Mouse (Mus musculus): Measurements from ENCODE around the gene Snx19. TPM values are rescaled to one million over a fixed set of nuclear protein-coding genes. Genes with fewer than 3 reads are reported as not detected.
A peak's percentile ranks its signal among the peaks of the same experiment; 100 is the strongest.

Gene Snx19
- polyA plus RNA-seq, 1 experiment from 2014 or later = 27.4 TPM

- no peak overlapping the region for H3K4me2 ChIP-seq (ENCODE audit: low read depth, low read length)
- peaks cover 18% of the 10 kb centered on the region for H3K36me3 ChIP-seq (ENCODE audit: control insufficient read depth, insufficient read depth, low read length)
- H3K9ac ChIP-seq (replicated peaks; ENCODE audit: low read depth, low read length) = no peak overlapping the region
- H3K4me3 ChIP-seq (ENCODE audit: low read depth, low read length) = no peak overlapping the region
- no peaks in the 10 kb centered on the region for H3K9me3 ChIP-seq (ENCODE audit: control insufficient read depth, low read length)
- no peak overlapping the region for H3K27ac ChIP-seq (ENCODE audit: low read depth, low read length)
- 79% methylated on average over 8 of the region's 8 CpGs for WGBS
- H3K4me1 ChIP-seq (ENCODE audit: control insufficient read depth, insufficient read depth, low read length) = no peaks in the 10 kb centered on the region
- no peak for ATAC-seq (ENCODE audit: low read depth)
- H3K27me3 ChIP-seq (ENCODE audit: control insufficient read depth, insufficient read depth, low read length) = no peaks in the 10 kb centered on the region
These were observed 33.6 kb downstream of the Snx19 start for GRCm38 (mm10) chr9:30460501-30460900.

GRCm38 (mm10) chr9:30464661-30465060, 37.8 kb downstream of the Snx19 start:
- WGBS = 90% methylated on average over 4 of the region's 4 CpGs

GRCm38 (mm10) chr9:30480043-30480442, 53.1 kb downstream of the Snx19 start:
- WGBS = 49% methylated on average over 4 of the region's 4 CpGs

More at GRCm38 (mm10) chr9:30464661-30465060, 37.8 kb downstream of the Snx19 start:
- H3K27ac ChIP-seq (ENCODE audit: low read depth, low read length) = no peak overlapping the region
- ATAC-seq (ENCODE audit: low read depth) = no peak
- H3K4me1 ChIP-seq (ENCODE audit: control insufficient read depth, insufficient read depth, low read length) = no peaks in the 10 kb centered on the region
- no peak overlapping the region for H3K9ac ChIP-seq (replicated peaks; ENCODE audit: low read depth, low read length)
- no peaks in the 10 kb centered on the region for H3K9me3 ChIP-seq (ENCODE audit: control insufficient read depth, low read length)
- no peaks in the 10 kb centered on the region for H3K27me3 ChIP-seq (ENCODE audit: control insufficient read depth, insufficient read depth, low read length)
- H3K4me3 ChIP-seq (ENCODE audit: low read depth, low read length) = no peak overlapping the region
- peaks cover 18% of the 10 kb centered on the region for H3K36me3 ChIP-seq (ENCODE audit: control insufficient read depth, insufficient read depth, low read length)
- no peak overlapping the region for H3K4me2 ChIP-seq (ENCODE audit: low read depth, low read length)

GRCm38 (mm10) chr9:30480464-30480863, 53.6 kb downstream of the Snx19 start:
- Histone ChIP-seq H3K9ac (replicated peaks; ENCODE audit: low read depth, low read length) (no peak overlapping the region), H3K36me3 (ENCODE audit: control insufficient read depth, insufficient read depth, low read length) (no peaks in the 10 kb centered on the region), H3K4me2 (ENCODE audit: low read depth, low read length) (no peak overlapping the region), H3K27ac (ENCODE audit: low read depth, low read length) (no peak overlapping the region), H3K4me1 (ENCODE audit: control insufficient read depth, insufficient read depth, low read length) (no peaks in the 10 kb centered on the region), H3K9me3 (ENCODE audit: control insufficient read depth, low read length) (no peaks in the 10 kb centered on the region), H3K27me3 (ENCODE audit: control insufficient read depth, insufficient read depth, low read length) (no peaks in the 10 kb centered on the region), H3K4me3 (ENCODE audit: low read depth, low read length) (no peak overlapping the region)
- 7% methylated on average over 6 of the region's 6 CpGs for WGBS
- peak; percentile 96 for ATAC-seq (ENCODE audit: low read depth)

More at GRCm38 (mm10) chr9:30480043-30480442, 53.1 kb downstream of the Snx19 start:
- H3K9me3 ChIP-seq (ENCODE audit: control insufficient read depth, low read length) = no peaks in the 10 kb centered on the region
- no peak overlapping the region for H3K9ac ChIP-seq (replicated peaks; ENCODE audit: low read depth, low read length)
- H3K27ac ChIP-seq (ENCODE audit: low read depth, low read length) = no peak overlapping the region
- no peak overlapping the region for H3K4me3 ChIP-seq (ENCODE audit: low read depth, low read length)
- no peaks in the 10 kb centered on the region for H3K4me1 ChIP-seq (ENCODE audit: control insufficient read depth, insufficient read depth, low read length)
- H3K27me3 ChIP-seq (ENCODE audit: control insufficient read depth, insufficient read depth, low read length) = no peaks in the 10 kb centered on the region
- H3K4me2 ChIP-seq (ENCODE audit: low read depth, low read length) = no peak overlapping the region
- no peak for ATAC-seq (ENCODE audit: low read depth)
- H3K36me3 ChIP-seq (ENCODE audit: control insufficient read depth, insufficient read depth, low read length) = no peaks in the 10 kb centered on the region

GRCm38 (mm10) chr9:30482116-30482515, 55.2 kb downstream of the Snx19 start:
- no peaks in the 10 kb centered on the region for H3K9me3 ChIP-seq (ENCODE audit: control insufficient read depth, low read length)
- no peak overlapping the region for H3K27ac ChIP-seq (ENCODE audit: low read depth, low read length)
- H3K4me2 ChIP-seq (ENCODE audit: low read depth, low read length) = no peak overlapping the region
- H3K4me3 ChIP-seq (ENCODE audit: low read depth, low read length) = no peak overlapping the region
- H3K36me3 ChIP-seq (ENCODE audit: control insufficient read depth, insufficient read depth, low read length) = no peaks in the 10 kb centered on the region
- H3K4me1 ChIP-seq (ENCODE audit: control insufficient read depth, insufficient read depth, low read length) = no peaks in the 10 kb centered on the region
- WGBS = 93% methylated on average over 4 of the region's 4 CpGs
- no peak overlapping the region for H3K9ac ChIP-seq (replicated peaks; ENCODE audit: low read depth, low read length)
- ATAC-seq (ENCODE audit: low read depth) = no peak
- H3K27me3 ChIP-seq (ENCODE audit: control insufficient read depth, insufficient read depth, low read length) = no peaks in the 10 kb centered on the region

- Histone ChIP-seq H3K4me3 (ENCODE audit: low read depth, low read length) (no peak overlapping the region), H3K4me1 (ENCODE audit: control insufficient read depth, insufficient read depth, low read length) (no peaks in the 10 kb centered on the region)
These were observed 57.3 kb downstream of the Snx19 start for GRCm38 (mm10) chr9:30484183-30484582.

GRCm38 (mm10) chr9:30485161-30485560, 58.3 kb downstream of the Snx19 start:
- ATAC-seq (ENCODE audit: low read depth) = no peak
- 91% methylated on average over 2 of the region's 2 CpGs for WGBS

More at GRCm38 (mm10) chr9:30484183-30484582, 57.3 kb downstream of the Snx19 start:
- WGBS = 93% methylated on average over 3 of the region's 3 CpGs
- H3K9ac ChIP-seq (replicated peaks; ENCODE audit: low read depth, low read length) = no peak overlapping the region
- no peak overlapping the region for H3K4me2 ChIP-seq (ENCODE audit: low read depth, low read length)
- H3K27me3 ChIP-seq (ENCODE audit: control insufficient read depth, insufficient read depth, low read length) = no peaks in the 10 kb centered on the region
- no peak for ATAC-seq (ENCODE audit: low read depth)
- no peaks in the 10 kb centered on the region for H3K9me3 ChIP-seq (ENCODE audit: control insufficient read depth, low read length)
- no peak overlapping the region for H3K27ac ChIP-seq (ENCODE audit: low read depth, low read length)
- H3K36me3 ChIP-seq (ENCODE audit: control insufficient read depth, insufficient read depth, low read length) = no peaks in the 10 kb centered on the region

GRCm38 (mm10) chr9:30488384-30488783, 61.5 kb downstream of the Snx19 start:
- Histone ChIP-seq H3K36me3 (ENCODE audit: control insufficient read depth, insufficient read depth, low read length) (no peaks in the 10 kb centered on the region), H3K27ac (ENCODE audit: low read depth, low read length) (no peak overlapping the region), H3K9me3 (ENCODE audit: control insufficient read depth, low read length) (no peaks in the 10 kb centered on the region), H3K9ac (replicated peaks; ENCODE audit: low read depth, low read length) (no peak overlapping the region), H3K4me1 (ENCODE audit: control insufficient read depth, insufficient read depth, low read length) (no peaks in the 10 kb centered on the region), H3K4me3 (ENCODE audit: low read depth, low read length) (no peak overlapping the region), H3K4me2 (ENCODE audit: low read depth, low read length) (no peak overlapping the region), H3K27me3 (ENCODE audit: control insufficient read depth, insufficient read depth, low read length) (no peaks in the 10 kb centered on the region)
- 80% methylated on average over 1 of the region's 1 CpGs for WGBS
- no peak for ATAC-seq (ENCODE audit: low read depth)

More at GRCm38 (mm10) chr9:30485161-30485560, 58.3 kb downstream of the Snx19 start:
- Histone ChIP-seq H3K4me3 (ENCODE audit: low read depth, low read length) (no peak overlapping the region), H3K4me1 (ENCODE audit: control insufficient read depth, insufficient read depth, low read length) (no peaks in the 10 kb centered on the region), H3K27ac (ENCODE audit: low read depth, low read length) (no peak overlapping the region), H3K9me3 (ENCODE audit: control insufficient read depth, low read length) (no peaks in the 10 kb centered on the region), H3K36me3 (ENCODE audit: control insufficient read depth, insufficient read depth, low read length) (no peaks in the 10 kb centered on the region), H3K9ac (replicated peaks; ENCODE audit: low read depth, low read length) (no peak overlapping the region), H3K27me3 (ENCODE audit: control insufficient read depth, insufficient read depth, low read length) (no peaks in the 10 kb centered on the region), H3K4me2 (ENCODE audit: low read depth, low read length) (no peak overlapping the region)

GRCm38 (mm10) chr9:30494446-30494845, 67.5 kb downstream of the Snx19 start:
- Histone ChIP-seq H3K27me3 (ENCODE audit: control insufficient read depth, insufficient read depth, low read length) (no peaks in the 10 kb centered on the region), H3K9me3 (ENCODE audit: control insufficient read depth, low read length) (no peaks in the 10 kb centered on the region), H3K4me2 (ENCODE audit: low read depth, low read length) (no peak overlapping the region), H3K4me1 (ENCODE audit: control insufficient read depth, insufficient read depth, low read length) (no peaks in the 10 kb centered on the region), H3K36me3 (ENCODE audit: control insufficient read depth, insufficient read depth, low read length) (no peaks in the 10 kb centered on the region), H3K27ac (ENCODE audit: low read depth, low read length) (no peak overlapping the region), H3K9ac (replicated peaks; ENCODE audit: low read depth, low read length) (no peak overlapping the region), H3K4me3 (ENCODE audit: low read depth, low read length) (no peak overlapping the region)
- ATAC-seq (ENCODE audit: low read depth) = no peak
- 91% methylated on average over 2 of the region's 2 CpGs for WGBS

All from neural tube, embryonic 14.5 days (tissue).